Mouse (Mus musculus) MEL (cell line): Measurements from ENCODE around the gene Cnot3. TPM values are rescaled to one million over a fixed set of nuclear protein-coding genes. Genes with fewer than 3 reads are reported as not detected.

Source experiments
- DNase-seq: peaks from one replicate; pipeline ENCODE4 v3.0.0; 2011; ENCODE audit warnings: low read depth, low spot score
- H3K27ac ChIP-seq: 2 replicates; pipeline ENCODE4 v1.5.1; 2012; ENCODE audit warnings: low read depth, mild to moderate bottlenecking, control low read depth, low read length, moderate library complexity; ENCODE audit not compliant: control insufficient read depth
- H3K27me3 ChIP-seq, 2 experiments: fragments of 150-350 bp in 1 of 2; sonication (generic) in 1 of 2; 2 replicates each; pipeline ENCODE4 v1.6.1; 2012; ENCODE audit warnings: low read length in 2 of 2, mild to moderate bottlenecking in 2 of 2, improper control_type of control experiment in 1 of 2, moderate library complexity in 1 of 2; ENCODE audit not compliant: insufficient read depth in 2 of 2, control insufficient read depth in 1 of 2
- H3K36me3 ChIP-seq, 2 experiments: 2 replicates each; pipeline ENCODE4 v1.6.1; 2012 to 2014; ENCODE audit warnings: low read length in 2 of 2, improper control_type of control experiment in 1 of 2, inconsistent platforms in 1 of 2, mild to moderate bottlenecking in 1 of 2; ENCODE audit not compliant: insufficient read depth in 2 of 2, control insufficient read depth in 1 of 2
- H3K4me1 ChIP-seq, 2 experiments: fragments of 150-350 bp in 1 of 2; sonication (generic) in 1 of 2; 2 replicates each; pipeline ENCODE4 v1.6.1; 2012; ENCODE audit warnings: low read length in 2 of 2, improper control_type of control experiment in 1 of 2, mild to moderate bottlenecking in 1 of 2; ENCODE audit not compliant: insufficient read depth in 2 of 2, control insufficient read depth in 1 of 2
- H3K4me3 ChIP-seq, 2 experiments: fragments of 150-350 bp in 1 of 2; sonication (generic) in 1 of 2; 2 replicates each; pipeline ENCODE4 v1.5.1; 2012; ENCODE audit warnings: low read depth in 2 of 2, low read length in 2 of 2, mild to moderate bottlenecking in 2 of 2, moderate library complexity in 2 of 2, control low read depth in 1 of 2, improper control_type of control experiment in 1 of 2; ENCODE audit not compliant: control insufficient read depth in 1 of 2, insufficient read depth in 1 of 2
- H3K79me2 ChIP-seq: 2 replicates; pipeline ENCODE4 v1.6.1; 2012; ENCODE audit warnings: mild to moderate bottlenecking, low read length, moderate library complexity; ENCODE audit not compliant: control insufficient read depth, poor library complexity, insufficient read depth
- H3K9ac ChIP-seq: 2 replicates; pipeline ENCODE4 v1.6.1; 2012; ENCODE audit warnings: low read depth, mild to moderate bottlenecking, control low read depth, low read length, moderate library complexity; ENCODE audit not compliant: control insufficient read depth, poor library complexity, severe bottlenecking
- H3K9me3 ChIP-seq: fragments of 150-350 bp; sonication (generic); replicated peaks from 2 replicates; pipeline ENCODE4 v1.6.1; 2012; ENCODE audit warnings: mild to moderate bottlenecking, low read length, improper control_type of control experiment, moderate library complexity; ENCODE audit not compliant: insufficient read depth
- BHLHE40 ChIP-seq: IDR thresholded peaks from 2 replicates; pipeline ENCODE4 v1.6.1; 2012; ENCODE audit warnings: low read depth, mild to moderate bottlenecking, inconsistent platforms, low read length, improper control_type of control experiment, borderline replicate concordance
- CHD1 ChIP-seq: IDR thresholded peaks from 2 replicates; pipeline ENCODE4 v1.6.1; 2012; ENCODE audit warnings: low read depth, mild to moderate bottlenecking, inconsistent platforms, low read length, improper control_type of control experiment
- CHD2 ChIP-seq: IDR thresholded peaks from 2 replicates; pipeline ENCODE4 v1.6.1; 2011; ENCODE audit warnings: low read length, improper control_type of control experiment
- CTCF ChIP-seq, 3 experiments: IDR thresholded peaks in 2 of 3; conservative IDR thresholded peaks in 1 of 3; 2 replicates each; pipeline ENCODE4 v1.5.1; 2011 to 2012; ENCODE audit warnings: low read length in 3 of 3, low read depth in 2 of 3, mild to moderate bottlenecking in 2 of 3, improper control_type of control experiment in 1 of 3, inconsistent platforms in 1 of 3, mixed read lengths in 1 of 3, moderate library complexity in 1 of 3; ENCODE audit not compliant: control insufficient read depth in 1 of 3, insufficient read depth in 1 of 3, poor library complexity in 1 of 3, severe bottlenecking in 1 of 3
- EP300 ChIP-seq, 2 experiments: IDR thresholded peaks; 2 replicates each; pipeline ENCODE4 v1.6.1; 2011; ENCODE audit warnings: improper control_type of control experiment in 2 of 2, low read length in 2 of 2, low read depth in 1 of 2, mild to moderate bottlenecking in 1 of 2
- ETS1 ChIP-seq: IDR thresholded peaks from 2 replicates; pipeline ENCODE4 v1.6.1; 2012; ENCODE audit warnings: low read depth, mild to moderate bottlenecking, inconsistent platforms, low read length, improper control_type of control experiment, moderate library complexity
- GABPA ChIP-seq: IDR thresholded peaks from 2 replicates; pipeline ENCODE4 v1.6.1; 2012; ENCODE audit warnings: low read depth, mild to moderate bottlenecking, inconsistent platforms, low read length, improper control_type of control experiment, moderate library complexity
- GATA1 ChIP-seq: IDR thresholded peaks from 2 replicates; pipeline ENCODE4 v1.6.1; 2011; ENCODE audit warnings: low read depth, low read length, improper control_type of control experiment
- KAT2A ChIP-seq: conservative IDR thresholded peaks from 2 replicates; pipeline ENCODE4 v1.6.1; 2012; ENCODE audit warnings: low read depth, low read length, improper control_type of control experiment, inconsistent platforms
- MAX ChIP-seq: IDR thresholded peaks from 2 replicates; pipeline ENCODE4 v1.6.1; 2011; ENCODE audit warnings: low read length, improper control_type of control experiment
- MEF2A ChIP-seq: IDR thresholded peaks from 2 replicates; pipeline ENCODE4 v1.6.1; 2014; ENCODE audit warnings: low read depth, mild to moderate bottlenecking, inconsistent platforms, low read length, improper control_type of control experiment; ENCODE audit not compliant: poor library complexity, insufficient replicate concordance, severe bottlenecking; ENCODE audit errors: extremely low read depth
- MXI1 ChIP-seq: IDR thresholded peaks from 2 replicates; pipeline ENCODE4 v1.6.1; 2011; ENCODE audit warnings: mild to moderate bottlenecking, low read depth, low read length, improper control_type of control experiment
- MYC ChIP-seq: IDR thresholded peaks from 2 replicates; pipeline ENCODE4 v1.6.1; 2011; ENCODE audit warnings: low read depth, mild to moderate bottlenecking, low read length, improper control_type of control experiment, moderate library complexity
- NELFE ChIP-seq: IDR thresholded peaks from 2 replicates; pipeline ENCODE4 v1.6.1; 2011; ENCODE audit warnings: low read depth, low read length, improper control_type of control experiment
- NRF1 ChIP-seq: IDR thresholded peaks from 2 replicates; pipeline ENCODE4 v1.6.1; 2014; ENCODE audit warnings: low read depth, mild to moderate bottlenecking, inconsistent platforms, low read length, improper control_type of control experiment, moderate library complexity; ENCODE audit not compliant: poor library complexity, insufficient read depth, severe bottlenecking
- POLR2AphosphoS2 ChIP-seq: IDR thresholded peaks from 2 replicates; pipeline ENCODE4 v1.6.1; 2011; ENCODE audit warnings: low read length, improper control_type of control experiment
- POLR2AphosphoS5 ChIP-seq: IDR thresholded peaks from 2 replicates; pipeline ENCODE4 v1.6.1; 2012; ENCODE audit warnings: low read depth, borderline replicate concordance, mild to moderate bottlenecking, inconsistent platforms, low read length, moderate library complexity, mixed read lengths
- RAD21 ChIP-seq: IDR thresholded peaks from 2 replicates; pipeline ENCODE4 v1.6.1; 2011; ENCODE audit warnings: mild to moderate bottlenecking, low read depth, low read length, improper control_type of control experiment
- RCOR1 ChIP-seq: IDR thresholded peaks from 2 replicates; pipeline ENCODE4 v1.6.1; 2012; ENCODE audit warnings: low read depth, mild to moderate bottlenecking, inconsistent platforms, low read length, improper control_type of control experiment
- SIN3A ChIP-seq: IDR thresholded peaks from 2 replicates; pipeline ENCODE4 v1.6.1; 2012; ENCODE audit warnings: low read length, improper control_type of control experiment, inconsistent platforms
- SMC3 ChIP-seq: IDR thresholded peaks from 2 replicates; pipeline ENCODE4 v1.6.1; 2011; ENCODE audit warnings: low read depth, low read length, improper control_type of control experiment
- TAL1 ChIP-seq: IDR thresholded peaks from 2 replicates; pipeline ENCODE4 v1.6.1; 2012; ENCODE audit warnings: mild to moderate bottlenecking, inconsistent platforms, low read length, moderate library complexity, mixed read lengths
- TBP ChIP-seq: IDR thresholded peaks from 2 replicates; pipeline ENCODE4 v1.8.0; 2011; ENCODE audit warnings: low read depth, low read length, improper control_type of control experiment
- TCF12 ChIP-seq: IDR thresholded peaks from 2 replicates; pipeline ENCODE4 v1.6.1; 2014; ENCODE audit warnings: low read depth, mild to moderate bottlenecking, inconsistent platforms, low read length, improper control_type of control experiment, moderate library complexity
- USF1 ChIP-seq: IDR thresholded peaks from 2 replicates; pipeline ENCODE4 v1.6.1; 2014; ENCODE audit warnings: low read depth, mild to moderate bottlenecking, inconsistent platforms, low read length, improper control_type of control experiment, moderate library complexity
- USF2 ChIP-seq, 2 experiments: IDR thresholded peaks; 2 replicates each; pipeline ENCODE4 v1.6.1; 2011 to 2012; ENCODE audit warnings: improper control_type of control experiment in 2 of 2, low read length in 2 of 2, borderline replicate concordance in 1 of 2, inconsistent platforms in 1 of 2, low read depth in 1 of 2, mild to moderate bottlenecking in 1 of 2; ENCODE audit not compliant: insufficient read depth in 1 of 2
- ZC3H11A ChIP-seq: IDR thresholded peaks from 2 replicates; pipeline ENCODE4 v1.6.1; 2012; ENCODE audit warnings: low read depth, mild to moderate bottlenecking, inconsistent platforms, low read length, improper control_type of control experiment
- ZMIZ1 ChIP-seq: IDR thresholded peaks from 2 replicates; pipeline ENCODE4 v1.6.1; 2012; ENCODE audit warnings: low read depth, mild to moderate bottlenecking, inconsistent platforms, low read length, improper control_type of control experiment, moderate library complexity
- ZNF384 ChIP-seq: IDR thresholded peaks from 2 replicates; pipeline ENCODE4 v1.6.1; 2012; ENCODE audit warnings: low read depth, mild to moderate bottlenecking, inconsistent platforms, low read length, improper control_type of control experiment
- polyA plus RNA-seq, 2 experiments: library from polyadenylated mRNA; stranded (reverse) in 1 of 2; unstranded in 1 of 2; fragments of >175 nt in 1 of 2; fragments of >200 nt in 1 of 2; gene quantifications; 2 replicates each; pipeline versions ENCODE4 v1.2.1 to v1.2.4; 2012; ENCODE audit warnings: low replicate concordance in 2 of 2, low read depth in 1 of 2; ENCODE audit not compliant: insufficient read length in 2 of 2, insufficient read depth in 1 of 2, missing spikeins in 1 of 2
- total RNA-seq: library from RNA; depleted of rRNA; stranded (reverse); fragments of 300-350 nt; gene quantifications from 2 replicates; pipeline ENCODE4 v1.2.3, GENCODE M21; 2012

The Cnot3 gene
- total and polyA plus RNA-seq, 3 experiments: 17.4 to 118 (median 86.6) TPM

DNA sequence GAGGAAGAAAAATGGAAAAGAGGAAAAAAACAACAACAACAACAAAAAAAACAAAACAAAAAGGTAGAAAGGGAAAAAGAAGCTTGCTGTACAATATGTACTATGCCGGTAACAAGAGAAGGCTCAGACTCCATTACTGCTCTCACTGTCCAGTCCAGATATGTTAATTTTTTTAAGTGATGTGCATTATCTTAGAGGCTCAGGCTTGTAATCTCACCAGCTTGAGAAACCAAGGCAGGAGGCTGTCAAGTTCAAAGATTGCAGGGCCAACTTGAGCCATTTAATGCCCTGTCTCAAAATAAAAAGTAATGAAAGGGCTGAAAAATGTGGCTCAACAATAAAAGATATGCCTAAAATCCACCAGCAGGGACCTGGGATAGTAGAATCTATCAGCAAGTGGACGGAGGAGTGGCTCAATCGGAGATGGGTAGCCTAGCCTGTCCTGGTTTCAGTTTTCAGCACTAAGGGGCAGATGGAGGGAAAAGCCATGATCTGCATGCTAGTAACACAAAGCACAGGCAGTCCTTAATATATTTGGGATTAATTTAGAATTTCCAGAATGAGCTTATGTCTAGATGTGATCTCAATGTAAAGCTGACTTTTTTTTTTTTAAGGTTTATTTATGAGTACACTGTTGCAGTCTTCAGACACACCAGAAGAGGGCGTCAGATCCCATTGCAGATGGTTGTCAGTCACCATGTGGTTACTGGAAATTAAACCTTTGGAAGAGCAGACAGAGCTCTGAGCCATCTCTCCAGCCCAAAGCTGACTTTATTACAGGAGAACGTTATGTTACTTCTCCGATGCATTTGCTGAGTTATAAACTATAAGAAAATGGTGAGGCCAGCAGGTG lies 28.5 kb upstream of the Cnot3 start:
- peaks cover 2 to 9% of the 10 kb centered on the region in 2 experiments; a peak in 3 of 4 replicates for H3K36me3 ChIP-seq
- H3K4me1 ChIP-seq: peaks cover 2 to 21% of the 10 kb centered on the region in 2 experiments
- no peaks in the 10 kb centered on the region for H3K9me3 ChIP-seq
- TF ChIP-seq CTCF (IDR thresholded peaks at IDR 0.05 in 2 of 3, conservative IDR thresholded peaks at IDR 0.05 in 1 of 3; ENCODE audit: control insufficient read depth in 1 of 3, insufficient read depth in 1 of 3, low read depth in 2 of 3, low read length in 3 of 3, poor library complexity in 1 of 3, severe bottlenecking in 1 of 3) (peak; percentile 38 to 76 (median 64)), USF1 (no peak), MYC (peak; percentile 94), MAX (peak; percentile 58; the same call in 1 of the 2 replicates), SMC3 (peak; percentile 28; the same call in 1 of the 2 replicates), MEF2A (no peak), NRF1 (no peak), MXI1 (peak; percentile 77), EP300 (IDR thresholded peaks at IDR 0.05; ENCODE audit: low read depth in 1 of 2, low read length in 2 of 2) (peak; percentile 15 to 60; a peak in 3 of 4 replicates), ZMIZ1 (no peak), ZC3H11A (peak; percentile 27; the same call in 1 of the 2 replicates), GABPA (no peak), RAD21 (peak; percentile 29), ETS1 (0 out of 2 replicates have a peak, but pooled peaks have one; percentile 8), NELFE (no peak), TCF12 (peak; percentile 72; the same call in 1 of the 2 replicates), BHLHE40 (no peak), TBP (no peak), KAT2A (no peak), SIN3A (no peak), CHD1 (no peak), RCOR1 (peak; percentile 69), TAL1 (peak; percentile 57), POLR2AphosphoS2 (no peak), CHD2 (no peak), GATA1 (peak; percentile 70), USF2 (IDR thresholded peaks at IDR 0.05; ENCODE audit: borderline replicate concordance in 1 of 2, insufficient read depth in 1 of 2, low read depth in 1 of 2, low read length in 2 of 2) (no peak), POLR2AphosphoS5 (no peak), ZNF384 (peak; percentile 93)
- TF ChIP-seq, all 39 proteins: peak for 14
- Histone ChIP-seq H3K4me3 (peak overlapping the region; percentile 46 to 85), H3K9ac (peak overlapping the region; percentile 33), H3K27ac (no peak overlapping the region), H3K79me2 (peaks cover 7% of the 10 kb centered on the region), H3K27me3 (no peaks in the 10 kb centered on the region)
- peak; percentile 46 for DNase-seq
